Mouse (Mus musculus) B cell, adult 62 days (primary cell): ENCODE measurements around the gene Gm21721. TPM values are rescaled to one million over a fixed set of nuclear protein-coding genes. Genes with fewer than 3 reads are reported as not detected.

Source experiments
- total RNA-seq: library from RNA; stranded (reverse); gene quantifications from 4 replicates; pipeline ENCODE4 v1.2.4, GENCODE M21; 2023

Gm21721 gene
- total RNA-seq = not detected in 4 replicates

DNA sequence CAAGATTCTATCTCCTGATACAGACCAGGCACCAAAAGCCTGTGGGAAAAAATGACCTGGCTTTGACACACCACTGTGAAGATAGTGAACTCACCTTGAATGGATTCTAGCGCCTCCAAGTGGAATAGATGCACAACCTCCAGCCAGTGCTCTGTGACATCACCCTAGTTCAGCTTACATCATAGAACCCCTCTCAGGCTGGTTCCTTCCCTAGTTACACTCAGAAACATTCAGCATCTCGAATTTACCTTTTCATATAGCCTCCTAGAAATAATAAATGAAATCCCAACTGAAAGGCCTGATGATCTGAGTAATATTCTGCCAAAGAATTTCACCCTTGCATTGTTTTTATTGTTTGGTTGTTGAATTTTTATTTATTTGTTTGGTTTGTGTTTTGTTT lies at the start of gene Gm21721:
TSS of gene Gm21721 (minus strand) at position 101 of the 400 bp plus-strand sequence.

Other genes starting within 250 kb of the Gm21721 start
- not detected in 4 replicates for gene Gm21292, start 68.3 kb downstream of the Gm21721 start, total RNA-seq
- not detected in 4 replicates for gene Gm21812, start 145.0 kb upstream of the Gm21721 start, total RNA-seq
- gene Gm21874, start 214.0 kb upstream of the Gm21721 start, total RNA-seq = not detected in 4 replicates